Mouse (Mus musculus): ENCODE measurements around the gene Skil. TPM values are rescaled to one million over a fixed set of nuclear protein-coding genes. Genes with fewer than 3 reads are reported as not detected.
A peak's percentile ranks its signal among the peaks of the same experiment; 100 is the strongest.

The Skil gene
- polyA plus RNA-seq, 1 experiment: 24.2 TPM

GRCm38 (mm10) chr3:31160046-31160445 is 65.2 kb downstream of the Skil start:
- TF ChIP-seq CTCF (IDR thresholded peaks at IDR 0.05; ENCODE audit: extremely low read depth, insufficient read depth, low read length) (no peak), POLR2A (IDR thresholded peaks at IDR 0.05; ENCODE audit: extremely low read depth, insufficient read depth, low read length) (no peak)
- Histone ChIP-seq H3K4me3 (ENCODE audit: insufficient read depth, low read length) (no peak overlapping the region), H3K4me1 (ENCODE audit: control insufficient read depth, insufficient read depth, low read length) (no peaks in the 10 kb centered on the region), H3K27ac (ENCODE audit: insufficient read depth, low read length) (0 out of 2 replicates have a peak overlapping the region, but pooled peaks have one; percentile 35)

DNA sequence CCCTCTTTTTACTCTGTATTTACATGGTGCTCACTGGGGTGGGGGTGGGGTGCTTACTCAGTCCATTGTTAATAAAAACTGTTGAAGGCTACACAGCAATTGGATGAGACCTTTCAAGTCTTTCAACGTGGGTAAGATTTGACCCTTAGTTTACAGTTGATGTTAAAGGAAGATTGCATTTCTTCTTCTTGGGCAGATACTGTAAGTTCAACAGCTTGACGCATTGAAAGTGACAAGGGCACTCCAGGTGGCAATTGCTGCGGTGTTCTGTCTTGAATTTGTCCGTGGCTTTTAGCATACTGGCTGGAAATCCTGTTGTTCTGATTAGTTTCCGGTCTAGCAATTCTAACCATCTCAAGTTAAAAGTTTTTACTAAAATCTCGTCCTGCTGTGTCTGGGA is 66.5 kb downstream of the Skil start:
- Histone ChIP-seq H3K4me1 (ENCODE audit: control insufficient read depth, insufficient read depth, low read length) (no peaks in the 10 kb centered on the region), H3K27ac (ENCODE audit: insufficient read depth, low read length) (no peak overlapping the region), H3K4me3 (ENCODE audit: insufficient read depth, low read length) (no peak overlapping the region)
- TF ChIP-seq POLR2A (IDR thresholded peaks at IDR 0.05; ENCODE audit: extremely low read depth, insufficient read depth, low read length): no peak
- no peak for TF ChIP-seq CTCF (IDR thresholded peaks at IDR 0.05; ENCODE audit: extremely low read depth, insufficient read depth, low read length)

DNA sequence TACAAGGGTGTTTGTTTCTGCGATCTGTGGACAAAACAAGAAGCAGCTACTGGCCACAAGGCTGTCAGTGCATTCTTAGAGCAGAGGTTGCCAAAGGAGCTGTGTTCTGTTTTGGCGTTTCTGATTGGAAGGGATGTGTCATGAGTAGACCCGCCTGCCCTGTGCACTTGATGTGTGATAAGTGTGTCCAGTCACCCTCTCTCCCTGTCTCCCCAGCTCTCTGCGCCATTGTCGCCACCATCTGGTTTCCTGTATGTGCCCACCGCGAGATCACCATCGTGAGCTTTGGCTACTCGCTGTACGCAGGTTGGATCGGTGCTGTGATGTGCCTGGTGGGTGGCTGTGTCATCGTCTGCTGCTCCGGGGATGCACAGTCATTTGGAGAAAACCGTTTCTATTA is 68.0 kb downstream of the Skil start:
- TF ChIP-seq CTCF (IDR thresholded peaks at IDR 0.05; ENCODE audit: extremely low read depth, insufficient read depth, low read length): no peak
- no peak for TF ChIP-seq POLR2A (IDR thresholded peaks at IDR 0.05; ENCODE audit: extremely low read depth, insufficient read depth, low read length)
- H3K27ac ChIP-seq (ENCODE audit: insufficient read depth, low read length): no peak overlapping the region
- H3K4me1 ChIP-seq (ENCODE audit: control insufficient read depth, insufficient read depth, low read length): no peaks in the 10 kb centered on the region
- H3K4me3 ChIP-seq (ENCODE audit: insufficient read depth, low read length): no peak overlapping the region

GRCm38 (mm10) chr3:31165803-31166202 is 70.9 kb downstream of the Skil start:
- Histone ChIP-seq H3K4me3 (ENCODE audit: insufficient read depth, low read length) (no peak overlapping the region), H3K27ac (ENCODE audit: insufficient read depth, low read length) (peak overlapping the region; percentile 55), H3K4me1 (ENCODE audit: control insufficient read depth, insufficient read depth, low read length) (no peaks in the 10 kb centered on the region)
- TF ChIP-seq CTCF (IDR thresholded peaks at IDR 0.05; ENCODE audit: extremely low read depth, insufficient read depth, low read length) (no peak), POLR2A (IDR thresholded peaks at IDR 0.05; ENCODE audit: extremely low read depth, insufficient read depth, low read length) (no peak)

DNA sequence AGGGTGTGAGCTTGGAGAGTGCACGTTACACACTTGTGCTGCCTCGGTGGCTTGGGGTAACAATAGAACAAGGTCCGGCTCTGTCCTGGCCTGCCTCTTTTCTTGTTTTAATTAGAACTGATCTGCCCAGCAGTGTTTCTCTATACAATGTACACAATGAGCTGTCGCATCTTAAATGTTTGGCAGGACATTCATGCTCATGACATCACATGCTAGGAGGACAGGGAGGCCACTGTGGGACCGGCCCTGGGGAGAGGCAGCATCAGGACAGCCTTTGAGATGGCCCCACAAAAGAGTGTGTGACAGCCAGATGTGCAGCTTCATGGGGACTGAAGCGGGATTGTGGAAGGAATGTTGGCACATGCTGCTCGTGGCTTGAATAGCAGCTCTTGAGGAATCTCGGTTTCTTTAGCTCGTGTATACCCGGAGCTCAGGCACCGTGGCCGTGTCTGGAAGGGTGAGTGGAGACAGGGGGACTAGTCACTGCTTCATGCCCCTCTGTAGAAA is 71.6 kb downstream of the Skil start:
- TF ChIP-seq CTCF (IDR thresholded peaks at IDR 0.05; ENCODE audit: extremely low read depth, insufficient read depth, low read length) (no peak), POLR2A (IDR thresholded peaks at IDR 0.05; ENCODE audit: extremely low read depth, insufficient read depth, low read length) (no peak)
- Histone ChIP-seq H3K4me3 (ENCODE audit: insufficient read depth, low read length) (no peak overlapping the region), H3K4me1 (ENCODE audit: control insufficient read depth, insufficient read depth, low read length) (no peaks in the 10 kb centered on the region), H3K27ac (ENCODE audit: insufficient read depth, low read length) (no peak overlapping the region)

Other genes with a start within 250 kb of the Skil start
- 1.5 and 2.6 TPM in 2 replicates for gene Gpr160, start 239.1 kb upstream of the Skil start, polyA plus RNA-seq (2012; rRNA removed)
- 22.0 and 22.3 TPM in 2 replicates for gene Phc3, start 125.6 kb upstream of the Skil start, polyA plus RNA-seq (2012; rRNA removed)
- gene Prkci, start 99.3 kb upstream of the Skil start, polyA plus RNA-seq (2012; rRNA removed): 41.4 and 42.7 TPM in 2 replicates
- 267 and 352 TPM in 2 replicates for gene Cldn11, start 54.9 kb downstream of the Skil start, polyA plus RNA-seq (2012; rRNA removed)
- gene Slc7a14, start 215.3 kb downstream of the Skil start, polyA plus RNA-seq (2012; rRNA removed): 19.8 and 22.3 TPM in 2 replicates